Mouse (Mus musculus): ENCODE measurements at regions not wholly inside any gene's neighbourhood (a gene's known extent, or its start where the extent isn't known, plus 50 kb on each side); places are given as distances from the start of the nearest gene placed in this dataset.
"Not testable (repeated sequence)": the region's sequence is repeated elsewhere in the genome, so short reads cannot be mapped to it uniquely, and the experiment has no call there.

DNA sequence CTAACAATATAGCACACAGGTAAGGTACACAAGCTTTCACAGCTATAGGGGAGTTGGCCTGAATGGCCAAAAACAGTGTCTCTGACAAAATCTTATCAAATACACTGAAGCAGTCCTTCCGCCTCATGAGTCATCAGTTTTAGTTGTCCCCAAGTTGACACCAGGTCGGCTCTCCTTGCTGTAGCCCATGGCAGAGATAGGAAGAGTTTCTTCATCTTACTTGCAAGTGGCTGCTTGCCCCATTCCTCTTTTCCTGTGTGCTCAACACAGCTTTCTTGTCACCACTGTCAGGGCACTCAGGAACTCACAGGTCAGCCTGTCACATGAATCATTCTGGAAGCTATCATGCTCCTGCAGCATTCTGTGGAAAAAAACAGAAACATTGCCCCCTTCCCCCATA is 77.1 kb downstream of the Olfr721-ps1 start:
- not testable (repeated sequence) for DNase-seq (ENCODE audit: low spot score in 2 of 2)

DNA sequence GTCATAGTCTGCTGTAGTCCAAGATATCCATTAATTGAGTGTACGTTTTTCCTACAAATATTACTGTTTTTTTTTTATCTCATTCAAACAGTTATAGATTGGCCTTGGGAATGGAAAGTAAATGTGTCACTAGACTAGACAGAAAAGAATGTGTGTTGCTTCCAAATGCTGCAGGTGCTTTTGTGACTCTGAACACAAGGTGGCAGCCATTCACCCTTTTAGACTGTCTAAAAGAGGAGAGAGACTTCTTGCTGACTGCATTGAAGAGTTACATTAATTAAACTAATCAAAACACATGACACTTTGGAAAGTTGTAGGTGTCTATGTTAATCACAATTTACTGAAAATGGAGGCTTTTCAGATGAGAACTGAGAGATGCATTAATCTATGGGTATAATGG is 80.7 kb downstream of the Olfr721-ps1 start:
- DNase-seq (ENCODE audit: low spot score in 2 of 2), result peak in 1 of 2 experiments; percentile 33

DNA sequence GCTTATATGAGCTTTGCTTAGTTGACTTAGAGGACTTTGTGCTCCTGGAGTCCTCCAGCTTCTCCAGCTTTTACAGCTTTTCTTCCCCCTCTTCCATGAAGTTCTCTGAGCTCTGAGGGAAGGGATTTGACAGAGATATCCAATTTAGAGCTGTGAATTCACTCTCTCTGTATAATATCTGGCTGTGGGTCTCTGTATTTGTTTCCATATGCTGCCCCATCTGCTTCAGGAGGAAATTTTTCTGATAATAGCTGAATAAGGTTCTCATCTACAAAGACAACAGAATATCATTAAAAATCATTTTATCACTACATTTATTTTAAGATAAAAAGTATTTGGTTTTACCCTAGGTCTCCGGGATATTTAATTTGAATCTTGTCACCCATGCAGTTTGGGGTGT is 85.3 kb downstream of the Olfr721-ps1 start:
- DNase-seq (ENCODE audit: low spot score in 2 of 2), result no peak

DNA sequence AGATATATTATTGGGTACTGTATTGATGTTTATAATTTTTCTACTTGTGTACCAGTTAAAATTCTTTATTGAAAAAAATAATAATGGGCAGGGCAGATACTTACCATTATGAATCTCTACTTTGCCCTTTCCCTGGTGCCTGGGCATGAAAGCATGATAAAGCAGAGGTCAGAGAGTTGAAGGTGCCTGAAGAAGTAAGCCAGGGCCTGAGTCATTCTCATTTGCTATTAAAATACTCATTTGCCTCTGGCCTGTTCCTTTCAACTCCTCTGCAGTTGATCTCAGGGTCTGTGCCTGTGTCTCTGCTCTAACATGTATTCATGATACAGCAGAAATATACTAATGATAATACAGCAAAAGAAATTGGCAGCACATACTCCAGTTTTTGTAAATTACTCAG is 89.4 kb downstream of the Olfr721-ps1 start:
- DNase-seq (ENCODE audit: low spot score in 2 of 2), result no peak

DNA sequence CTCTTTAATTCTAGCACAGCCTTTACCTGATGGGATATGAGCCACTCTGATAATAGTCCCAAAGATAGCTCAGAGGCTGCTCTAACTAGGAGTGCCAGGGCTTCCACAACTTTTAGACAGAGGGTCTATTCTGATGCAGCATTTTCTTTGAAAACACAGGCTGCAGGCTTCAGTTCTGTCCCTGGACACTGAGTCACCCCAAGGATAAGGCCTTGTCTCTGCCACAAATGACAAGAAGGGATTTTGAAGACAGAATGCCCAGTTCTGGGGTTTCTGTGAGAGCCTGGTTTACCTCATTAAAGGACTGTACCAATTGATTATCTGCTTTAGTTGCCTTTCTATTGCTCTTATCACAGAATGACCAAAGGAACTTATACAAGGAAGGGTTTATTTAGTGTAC is 90.9 kb downstream of the Olfr721-ps1 start:
- no peak for DNase-seq (ENCODE audit: low spot score in 2 of 2)

DNA sequence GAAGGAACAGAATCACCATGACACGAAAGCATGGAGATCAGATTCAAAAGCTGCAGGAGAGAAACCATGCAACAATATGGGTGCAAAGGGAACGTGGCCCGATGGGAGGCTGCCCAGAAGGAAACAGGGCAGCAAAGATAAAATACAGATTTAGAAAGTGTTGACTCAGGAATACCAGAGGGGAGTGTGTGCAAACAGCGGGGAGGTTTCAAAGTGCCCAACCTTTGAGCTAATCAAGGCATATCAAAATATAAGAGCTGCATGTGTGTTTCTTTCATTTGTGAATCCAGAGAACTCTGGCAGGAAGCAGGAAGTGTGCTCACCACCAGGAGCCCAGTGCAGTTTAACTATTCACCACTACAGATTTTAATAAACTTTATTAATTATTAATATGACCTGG is 110.8 kb downstream of the Olfr721-ps1 start:
- no peak for DNase-seq (ENCODE audit: low spot score in 2 of 2)

DNA sequence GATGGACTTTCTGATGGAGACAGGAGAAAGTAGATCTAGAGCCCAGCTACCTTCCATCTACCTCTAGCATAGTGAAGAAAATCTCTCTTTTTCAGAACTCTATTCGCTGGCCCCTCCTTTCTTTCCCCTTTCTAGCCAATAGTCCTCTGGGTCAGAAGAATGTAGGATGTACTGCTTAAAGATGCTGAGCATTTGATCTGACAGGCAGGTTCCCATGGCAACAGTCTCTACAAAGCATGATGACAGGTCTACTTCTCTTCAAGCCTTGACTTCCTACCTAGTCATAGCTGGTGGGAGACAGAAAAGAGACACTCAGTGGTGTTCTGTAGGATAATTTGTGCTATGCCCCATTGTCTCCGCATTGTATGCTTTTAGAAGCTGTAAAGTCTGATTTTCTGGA is 112.0 kb downstream of the Olfr721-ps1 start:
- DNase-seq (ENCODE audit: low spot score in 2 of 2), result no peak

DNA sequence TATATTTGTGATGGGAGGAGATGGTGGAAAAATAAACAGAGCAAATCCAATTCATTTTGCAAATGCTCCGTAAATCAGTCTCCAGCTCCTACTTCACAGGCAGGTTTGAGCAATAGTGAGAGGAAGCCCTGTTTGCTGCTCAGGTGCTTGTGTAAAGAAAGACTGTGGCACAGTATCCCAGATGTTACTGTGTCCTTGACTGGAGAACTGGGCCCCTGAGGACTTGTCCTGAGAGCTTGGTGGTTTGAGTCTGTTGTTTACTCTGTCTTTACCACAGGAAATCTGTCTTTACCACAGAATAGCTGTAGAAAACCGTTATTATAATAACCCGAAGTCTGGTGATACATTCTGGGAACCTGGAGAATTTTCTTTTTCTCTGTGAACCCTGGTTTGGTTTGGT is 112.4 kb downstream of the Olfr721-ps1 start:
- no peak for DNase-seq (ENCODE audit: low spot score in 2 of 2)

DNA sequence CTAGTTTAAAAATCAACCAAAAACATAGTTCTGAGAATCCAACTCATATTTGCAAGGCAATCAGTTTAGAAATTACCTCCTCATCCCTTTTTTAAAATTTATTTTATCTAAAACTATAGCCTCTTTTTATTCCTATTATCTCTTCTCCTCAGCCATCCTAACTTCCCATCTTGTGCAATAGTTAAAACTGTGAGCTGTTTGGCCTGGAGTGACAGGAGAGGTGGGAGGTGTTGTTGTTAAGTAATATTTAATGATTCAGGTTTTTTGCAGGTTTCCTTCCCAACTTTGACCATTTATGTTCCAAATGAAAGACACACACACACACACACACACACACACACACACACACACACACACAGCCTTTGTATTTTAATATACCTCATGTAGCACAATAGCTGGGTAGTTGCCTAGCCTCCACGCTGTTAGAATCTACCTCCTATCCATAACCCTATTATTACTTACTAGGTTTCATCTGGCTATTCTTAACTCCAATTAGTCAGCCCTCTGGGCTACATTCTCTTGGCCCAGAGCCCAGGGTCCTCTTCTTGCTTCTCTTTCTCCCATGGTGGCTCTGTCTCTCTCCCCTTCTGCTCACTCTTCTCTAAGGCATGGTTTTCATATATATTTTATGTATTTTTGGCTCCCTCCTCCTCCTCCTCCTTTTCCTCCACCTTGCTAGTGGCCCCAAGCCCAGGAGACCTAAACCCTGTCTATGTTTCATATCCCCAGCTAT is 113.5 kb downstream of the Olfr721-ps1 start:
- DNase-seq (ENCODE audit: low spot score in 2 of 2), result no peak

DNA sequence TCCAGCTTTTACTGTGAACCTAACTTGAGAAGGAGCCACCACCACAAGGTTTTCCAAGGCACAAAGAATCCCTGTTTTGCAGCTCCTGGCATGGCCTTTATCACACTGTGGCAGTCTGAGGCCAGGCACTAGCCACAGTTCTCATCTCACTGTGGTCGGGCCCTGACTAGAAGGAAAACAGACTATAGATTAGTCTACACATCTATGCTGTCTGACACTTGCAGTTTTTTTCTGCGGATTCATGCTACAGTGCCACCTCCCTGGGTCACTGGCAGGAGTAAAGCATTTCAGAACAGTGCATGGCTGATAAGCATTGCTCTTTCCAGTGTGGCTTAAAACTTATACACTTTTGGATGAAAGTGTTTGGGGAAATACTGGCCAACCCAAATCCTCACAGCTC is 114.3 kb downstream of the Olfr721-ps1 start:
- no peak for DNase-seq (ENCODE audit: low spot score in 2 of 2)

DNA sequence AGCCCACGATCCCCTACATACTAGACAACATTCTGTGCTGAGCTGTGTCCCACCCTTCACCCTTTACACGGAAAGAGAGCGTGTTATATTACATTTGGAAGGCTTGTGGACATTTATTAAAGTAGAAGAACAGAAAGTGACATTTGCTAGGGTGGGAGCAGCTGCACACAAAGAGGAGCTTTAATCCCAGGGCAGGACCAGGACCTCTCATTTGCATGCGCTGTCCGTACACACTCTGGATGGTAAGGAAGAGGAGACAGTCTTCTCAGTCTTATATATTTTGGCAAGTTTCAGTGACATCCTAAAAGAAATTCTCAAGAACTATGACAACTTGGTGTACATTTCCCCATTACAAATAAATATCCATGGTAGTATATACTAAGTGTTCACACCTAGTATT is 114.8 kb downstream of the Olfr721-ps1 start:
- no peak for DNase-seq (ENCODE audit: low spot score in 2 of 2)

DNA sequence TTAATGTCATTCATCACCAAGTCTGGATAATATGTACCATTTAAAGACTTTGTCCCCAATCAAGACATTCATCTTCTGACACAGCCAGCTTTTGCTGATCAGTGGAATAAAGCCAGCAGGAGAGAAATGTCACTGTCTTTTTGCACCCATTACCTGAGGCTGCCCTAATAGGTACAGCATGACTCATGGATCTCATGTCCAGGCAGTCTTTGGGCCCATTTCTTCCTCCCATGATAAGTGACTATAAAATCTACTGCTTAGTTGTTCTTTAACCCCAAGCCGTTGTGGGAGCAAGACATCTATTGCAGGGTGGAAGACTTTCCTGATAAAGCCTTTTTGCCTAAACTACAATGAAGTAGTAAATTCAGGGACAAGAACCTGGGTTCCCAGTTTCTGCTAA is 116.9 kb downstream of the Olfr721-ps1 start:
- no peak for DNase-seq (ENCODE audit: low spot score in 2 of 2)

DNA sequence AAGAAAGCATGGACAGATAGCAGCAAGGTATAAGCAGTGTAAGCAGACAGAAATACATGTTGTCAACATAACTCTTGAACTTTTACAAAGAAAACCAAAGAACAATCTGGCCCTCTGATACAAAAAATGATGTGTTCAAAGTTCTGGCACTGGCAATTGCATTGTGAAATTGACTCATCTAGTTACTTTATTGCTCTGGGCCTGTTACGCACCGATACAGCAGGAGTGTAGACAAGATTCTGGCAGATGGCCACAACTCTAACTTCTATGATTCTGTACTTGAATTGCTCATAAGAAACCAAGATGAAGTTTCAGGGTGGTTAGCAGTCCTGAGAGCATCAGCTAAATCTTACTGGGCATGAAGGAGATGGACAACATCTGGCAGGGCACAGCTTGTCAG is 117.7 kb downstream of the Olfr721-ps1 start:
- DNase-seq (ENCODE audit: low spot score in 2 of 2), result no peak

DNA sequence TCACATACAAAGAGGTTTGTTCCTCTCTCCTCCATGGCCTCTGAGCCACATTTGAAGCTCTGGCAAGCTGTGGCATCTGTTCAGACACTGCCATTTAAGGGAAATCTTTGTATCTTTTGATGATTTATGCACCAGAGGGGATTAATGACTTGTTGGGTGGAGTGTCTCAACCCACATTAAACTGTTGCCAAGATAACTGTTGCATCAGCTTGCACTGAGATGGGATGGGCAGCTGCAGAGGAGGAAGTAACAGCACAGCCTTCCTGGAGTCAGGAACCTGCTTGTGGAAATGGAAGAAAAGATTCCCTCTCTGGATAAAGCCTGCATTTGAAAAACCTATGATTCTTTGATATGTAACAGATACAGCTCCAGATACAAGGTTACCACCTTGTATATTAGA is 119.1 kb downstream of the Olfr721-ps1 start:
- no peak for DNase-seq (ENCODE audit: low spot score in 2 of 2)

DNA sequence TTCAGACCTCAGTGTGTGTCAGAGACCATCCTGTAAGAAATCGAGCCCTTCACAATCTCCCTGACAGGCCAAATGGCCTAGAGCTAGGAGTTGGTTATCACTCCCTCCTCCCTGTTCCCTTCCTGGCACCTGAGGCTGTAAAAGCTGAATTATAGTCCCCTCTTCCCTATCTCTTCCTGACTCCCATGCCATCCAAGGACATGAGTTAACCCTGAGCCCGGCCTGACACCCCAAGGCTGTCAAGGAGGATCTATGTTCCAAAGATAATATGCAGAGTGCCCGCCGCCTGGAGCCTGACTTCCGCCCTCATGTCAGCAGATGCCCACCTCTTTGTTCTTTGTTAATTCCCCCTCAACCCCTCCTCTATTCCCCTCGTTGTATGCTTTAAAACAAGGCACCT is 120.2 kb downstream of the Olfr721-ps1 start:
- not testable (repeated sequence) for DNase-seq (ENCODE audit: low spot score in 2 of 2)

DNA sequence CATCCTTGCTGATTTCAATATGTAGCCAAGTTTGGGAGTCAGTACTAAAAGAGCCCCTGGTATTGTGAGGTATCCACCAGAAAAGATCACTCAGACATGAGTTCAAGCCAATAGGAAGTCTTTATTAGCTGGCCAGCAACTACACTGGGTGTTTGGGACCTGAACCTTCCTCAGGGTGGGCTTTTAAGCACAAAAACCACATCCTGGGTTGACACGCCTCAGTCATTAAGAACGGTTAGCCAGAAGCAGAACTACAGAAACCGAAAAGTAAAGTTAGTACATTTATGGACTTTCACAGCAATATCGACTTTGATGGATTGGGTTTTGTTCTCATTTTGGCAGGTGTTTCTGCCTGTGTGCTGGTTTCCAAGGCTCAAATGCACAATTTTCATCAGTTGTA is 124.1 kb downstream of the Olfr721-ps1 start:
- DNase-seq (ENCODE audit: low spot score in 2 of 2), result no peak

DNA sequence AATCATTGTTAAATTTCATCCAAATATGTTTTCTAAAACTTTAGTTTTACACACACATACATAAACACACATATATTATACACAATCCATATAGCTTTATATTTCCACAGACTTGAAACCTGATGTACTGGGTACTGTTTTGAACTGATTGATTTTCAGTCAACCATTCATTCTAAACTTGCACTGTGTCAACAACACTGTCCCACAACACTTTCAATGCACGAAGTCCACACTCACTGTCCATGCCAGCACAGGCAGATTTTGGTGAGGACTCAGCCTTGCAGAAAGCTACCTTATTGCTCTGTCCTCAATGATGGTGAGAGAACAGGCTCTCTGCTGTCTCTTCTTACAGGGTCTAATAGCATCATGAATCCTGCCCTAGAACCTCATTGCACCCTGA is 127.3 kb downstream of the Olfr721-ps1 start:
- DNase-seq (ENCODE audit: low spot score in 2 of 2), result no peak

DNA sequence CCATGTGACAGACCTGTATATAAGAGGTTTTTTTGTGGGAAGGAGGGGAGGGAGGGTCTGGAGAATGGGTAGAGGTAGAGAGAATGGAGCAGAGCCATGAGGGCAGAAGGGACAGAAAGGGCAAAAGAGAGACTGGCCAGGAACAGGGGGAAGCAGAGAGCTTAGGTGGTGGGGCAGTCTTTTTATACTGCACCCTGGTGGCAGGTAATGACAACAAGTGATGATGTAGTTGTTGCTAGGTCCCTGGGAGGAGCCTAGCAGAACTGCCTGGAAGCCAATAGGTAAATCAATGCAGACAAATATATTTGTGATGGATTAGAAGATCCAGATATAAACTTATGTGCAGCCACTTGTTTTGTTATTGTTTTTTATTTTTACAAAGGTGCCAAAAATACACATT is 140.1 kb downstream of the Olfr721-ps1 start:
- no peak for DNase-seq (ENCODE audit: low spot score in 2 of 2)

DNA sequence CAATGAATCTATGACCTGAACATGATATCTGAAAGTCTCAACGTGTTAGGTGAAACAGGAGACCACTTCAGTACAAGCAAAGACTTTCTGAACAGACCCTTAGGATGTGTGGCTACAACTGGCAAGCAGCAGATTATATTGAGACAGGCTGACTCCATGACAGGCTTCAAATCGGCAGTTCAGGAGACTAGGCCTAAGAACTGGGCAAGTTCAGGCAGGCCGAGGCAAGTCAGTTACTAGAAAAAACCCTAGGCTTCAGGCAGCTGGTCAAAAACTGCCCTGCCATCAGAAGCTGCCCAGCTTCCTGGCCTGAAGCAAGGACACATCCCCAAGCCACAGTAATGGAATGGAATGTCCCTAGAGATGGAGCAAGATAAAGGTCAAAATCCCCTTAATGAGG is 140.6 kb downstream of the Olfr721-ps1 start:
- DNase-seq (ENCODE audit: low spot score in 2 of 2), result no peak

DNA sequence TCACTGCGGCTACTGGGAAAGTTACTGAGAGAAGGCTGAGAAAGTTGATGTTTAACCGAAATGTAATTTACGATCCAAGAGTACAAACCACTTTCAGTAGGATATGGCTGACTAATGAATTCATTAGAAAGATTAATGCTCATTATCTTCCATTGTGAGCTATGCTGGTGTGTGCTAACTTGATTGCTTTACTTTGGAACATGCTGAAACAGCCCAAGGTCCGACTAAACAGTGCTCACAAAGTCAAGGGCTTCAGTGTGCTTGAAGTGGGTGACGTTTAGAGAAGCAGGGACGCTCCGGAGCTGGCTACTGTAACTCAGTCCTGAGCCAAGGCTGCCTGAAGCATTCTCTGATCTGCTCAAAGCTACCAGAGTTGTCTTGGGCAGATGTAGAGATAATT is 143.1 kb downstream of the Olfr721-ps1 start:
- DNase-seq (ENCODE audit: low spot score in 2 of 2), result no peak

DNA sequence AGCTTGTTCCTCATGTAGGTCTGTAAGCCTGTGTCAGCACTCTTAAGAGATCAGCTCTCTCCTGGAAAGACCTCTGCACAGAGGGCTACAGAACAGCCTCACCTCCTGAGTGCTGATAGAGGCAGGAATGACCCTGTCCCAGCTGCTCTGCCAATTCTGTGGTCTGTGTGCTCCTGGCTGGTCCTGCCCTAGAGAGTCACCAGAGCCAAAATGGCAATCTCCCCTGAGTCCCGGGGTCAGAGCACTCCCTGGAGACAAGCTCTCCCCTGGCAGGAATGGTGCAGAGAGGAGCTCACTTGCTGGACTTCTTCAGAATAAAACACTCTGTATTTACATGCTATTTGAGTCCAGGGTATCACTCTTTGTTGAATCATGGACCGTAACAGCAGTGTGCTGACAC is 149.9 kb upstream of the Slc4a7 start:
- DNase-seq (ENCODE audit: low spot score in 2 of 2), result no peak

DNA sequence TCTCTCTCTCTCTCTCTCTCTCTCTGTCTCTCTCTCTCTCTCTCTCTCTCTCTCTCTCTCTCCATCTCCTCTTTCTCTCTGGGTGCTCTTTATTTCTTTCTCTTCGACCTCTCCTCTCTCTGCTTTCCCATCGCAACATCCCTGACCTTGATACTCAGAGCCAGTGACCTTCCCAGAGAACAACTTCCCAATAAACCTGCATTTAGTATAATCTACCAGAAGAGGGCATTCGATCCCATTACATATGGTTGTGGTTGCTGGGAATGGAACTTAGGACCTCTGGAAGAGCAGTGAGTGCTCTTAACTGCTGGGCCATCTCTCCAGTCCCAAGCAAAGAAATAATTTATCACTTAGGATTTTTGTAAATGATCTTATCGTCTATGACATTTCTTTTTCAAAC is 127.2 kb upstream of the Slc4a7 start:
- no peak for DNase-seq (ENCODE audit: low spot score in 2 of 2)

DNA sequence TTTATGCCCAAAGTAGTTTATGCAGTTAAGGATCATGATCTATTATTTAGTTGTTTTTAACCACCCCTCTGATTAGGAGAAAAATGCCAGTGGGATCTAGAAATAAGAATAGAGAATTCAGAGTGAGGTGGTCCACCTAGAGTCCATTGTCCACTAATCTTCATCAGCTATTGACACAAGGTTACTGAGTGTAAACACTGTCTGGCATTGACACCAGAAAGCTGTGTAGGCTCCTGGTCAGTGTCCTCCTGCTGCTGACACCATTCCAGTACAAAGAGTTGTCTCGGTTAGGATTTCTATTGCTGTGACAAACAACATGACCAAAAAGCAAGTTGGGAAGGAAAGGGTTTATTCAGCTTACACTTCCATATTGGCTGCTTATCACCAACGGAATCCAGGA is 110.1 kb upstream of the Slc4a7 start:
- DNase-seq (ENCODE audit: low spot score in 2 of 2), result no peak

DNA sequence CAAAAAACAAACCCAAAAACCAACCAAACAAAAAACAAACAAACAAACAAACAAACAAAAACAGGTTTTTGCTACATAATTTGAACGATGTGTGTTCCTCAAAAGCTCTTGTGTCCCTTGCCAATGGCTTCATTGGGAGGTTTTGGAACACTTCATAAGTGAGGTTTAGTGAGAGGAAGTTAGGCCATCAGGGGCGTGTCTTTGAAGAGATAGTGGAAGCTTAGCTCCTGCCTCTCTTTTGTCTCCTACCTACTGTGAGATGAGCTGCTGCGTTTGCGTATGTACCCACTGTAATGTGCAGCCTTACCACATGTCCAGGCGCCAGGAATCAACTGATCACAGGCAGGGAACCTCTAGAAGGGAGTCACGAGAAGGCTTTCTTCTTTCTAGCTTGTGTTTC is 107.3 kb upstream of the Slc4a7 start:
- DNase-seq (ENCODE audit: low spot score in 2 of 2), result no peak
